Mouse (Mus musculus): ENCODE data around the gene Nfix. TPM values are rescaled to one million over a fixed set of nuclear protein-coding genes. Genes with fewer than 3 reads are reported as not detected.

Nfix gene
- polyA plus RNA-seq, 1 experiment from 2014 or later: 10.9 TPM

- H3K27me3 ChIP-seq (ENCODE audit: control insufficient read depth, insufficient read depth, low read length): peaks cover 91% of the 10 kb centered on the region
- WGBS: 87% methylated on average over 14 of the region's 14 CpGs
- 0 out of 2 replicates have a peak, but pooled peaks cover 9% of the 10 kb centered on the region for H3K4me1 ChIP-seq (ENCODE audit: control insufficient read depth, insufficient read depth, low read length)
- ATAC-seq (ENCODE audit: low FRiP score, low TSS enrichment): no peak
- no peak overlapping the region for H3K4me2 ChIP-seq (replicated peaks; ENCODE audit: low read depth, low read length)
- no peak overlapping the region for H3K4me3 ChIP-seq (ENCODE audit: low read length)
- H3K9me3 ChIP-seq (ENCODE audit: control insufficient read depth, low read length): no peaks in the 10 kb centered on the region
- no peak overlapping the region for H3K27ac ChIP-seq (ENCODE audit: low read depth, low read length)
- no peaks in the 10 kb centered on the region for H3K36me3 ChIP-seq (ENCODE audit: control insufficient read depth, insufficient read depth, low read length)
- H3K9ac ChIP-seq (ENCODE audit: low read depth, low read length): no peak overlapping the region
Observed at GRCm38 (mm10) chr8:84768343-84769095, 31.6 kb downstream of the Nfix start.

- ATAC-seq (ENCODE audit: low FRiP score, low TSS enrichment): no peak
- Histone ChIP-seq H3K27ac (ENCODE audit: low read depth, low read length) (no peak overlapping the region), H3K9me3 (ENCODE audit: control insufficient read depth, low read length) (no peaks in the 10 kb centered on the region), H3K4me1 (ENCODE audit: control insufficient read depth, insufficient read depth, low read length) (0 out of 2 replicates have a peak, but pooled peaks cover 9% of the 10 kb centered on the region), H3K4me2 (replicated peaks; ENCODE audit: low read depth, low read length) (no peak overlapping the region), H3K4me3 (ENCODE audit: low read length) (no peak overlapping the region), H3K27me3 (ENCODE audit: control insufficient read depth, insufficient read depth, low read length) (peaks cover 91% of the 10 kb centered on the region), H3K36me3 (ENCODE audit: control insufficient read depth, insufficient read depth, low read length) (no peaks in the 10 kb centered on the region), H3K9ac (ENCODE audit: low read depth, low read length) (no peak overlapping the region)
- 82% methylated on average over 10 of the region's 10 CpGs for WGBS
Observed at GRCm38 (mm10) chr8:84767221-84767620, 32.9 kb downstream of the Nfix start.

GRCm38 (mm10) chr8:84766422-84766821, 33.7 kb downstream of the Nfix start:
- Histone ChIP-seq H3K27me3 (ENCODE audit: control insufficient read depth, insufficient read depth, low read length) (peaks cover 91% of the 10 kb centered on the region), H3K27ac (ENCODE audit: low read depth, low read length) (no peak overlapping the region), H3K36me3 (ENCODE audit: control insufficient read depth, insufficient read depth, low read length) (no peaks in the 10 kb centered on the region), H3K9me3 (ENCODE audit: control insufficient read depth, low read length) (no peaks in the 10 kb centered on the region), H3K4me1 (ENCODE audit: control insufficient read depth, insufficient read depth, low read length) (0 out of 2 replicates have a peak, but pooled peaks cover 9% of the 10 kb centered on the region), H3K4me3 (ENCODE audit: low read length) (no peak overlapping the region), H3K9ac (ENCODE audit: low read depth, low read length) (no peak overlapping the region), H3K4me2 (replicated peaks; ENCODE audit: low read depth, low read length) (no peak overlapping the region)
- ATAC-seq (ENCODE audit: low FRiP score, low TSS enrichment): no peak
- 51% methylated on average over 9 of the region's 9 CpGs for WGBS

- ATAC-seq (ENCODE audit: low FRiP score, low TSS enrichment): no peak
- 19% methylated on average over 10 of the region's 10 CpGs for WGBS
- no peaks in the 10 kb centered on the region for H3K9me3 ChIP-seq (ENCODE audit: control insufficient read depth, low read length)
- H3K4me3 ChIP-seq (ENCODE audit: low read length): no peak overlapping the region
- H3K27ac ChIP-seq (ENCODE audit: low read depth, low read length): no peak overlapping the region
- no peaks in the 10 kb centered on the region for H3K36me3 ChIP-seq (ENCODE audit: control insufficient read depth, insufficient read depth, low read length)
- H3K9ac ChIP-seq (ENCODE audit: low read depth, low read length): no peak overlapping the region
- H3K4me1 ChIP-seq (ENCODE audit: control insufficient read depth, insufficient read depth, low read length): 0 out of 2 replicates have a peak, but pooled peaks cover 9% of the 10 kb centered on the region
- no peak overlapping the region for H3K4me2 ChIP-seq (replicated peaks; ENCODE audit: low read depth, low read length)
- H3K27me3 ChIP-seq (ENCODE audit: control insufficient read depth, insufficient read depth, low read length): peaks cover 91% of the 10 kb centered on the region
Observed at GRCm38 (mm10) chr8:84765629-84766028, 34.5 kb downstream of the Nfix start.

DNA sequence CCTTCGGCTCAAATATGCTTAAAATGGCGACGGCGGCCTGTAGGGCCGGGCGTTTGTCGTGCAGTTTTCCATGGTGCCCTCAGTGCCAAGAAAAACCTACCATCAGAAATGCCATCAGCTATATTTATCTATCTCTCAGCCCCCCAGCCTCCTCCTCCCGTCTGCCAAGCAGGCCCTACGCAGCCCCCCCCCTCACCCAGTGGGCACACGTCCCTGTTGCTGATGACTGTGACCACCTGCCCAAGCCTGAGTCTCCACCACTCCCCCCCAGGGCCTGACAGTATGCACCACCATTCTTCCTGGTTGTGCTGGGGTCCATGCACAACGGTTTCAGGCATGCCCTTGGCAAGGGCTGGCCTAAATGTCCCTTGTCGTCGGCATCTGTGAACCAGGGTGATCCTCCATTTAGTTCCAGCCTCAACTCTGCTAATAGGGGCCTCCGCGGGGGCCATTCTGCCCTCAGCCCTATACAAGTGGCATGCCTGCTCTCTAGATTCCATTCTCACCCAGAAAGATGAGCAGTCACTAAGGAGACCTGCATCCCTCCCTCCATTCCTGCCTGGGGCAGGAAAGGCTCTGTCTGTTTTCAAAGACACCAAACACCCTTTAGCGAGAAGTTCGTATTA, 35.2 kb downstream of the Nfix start:
- Histone ChIP-seq H3K36me3 (ENCODE audit: control insufficient read depth, insufficient read depth, low read length) (no peaks in the 10 kb centered on the region), H3K27me3 (ENCODE audit: control insufficient read depth, insufficient read depth, low read length) (peaks cover 86% of the 10 kb centered on the region), H3K9me3 (ENCODE audit: control insufficient read depth, low read length) (no peaks in the 10 kb centered on the region), H3K9ac (ENCODE audit: low read depth, low read length) (no peak overlapping the region), H3K4me1 (ENCODE audit: control insufficient read depth, insufficient read depth, low read length) (0 out of 2 replicates have a peak, but pooled peaks cover 3% of the 10 kb centered on the region), H3K27ac (ENCODE audit: low read depth, low read length) (no peak overlapping the region), H3K4me3 (ENCODE audit: low read length) (no peak overlapping the region), H3K4me2 (replicated peaks; ENCODE audit: low read depth, low read length) (no peak overlapping the region)
- no peak for ATAC-seq (ENCODE audit: low FRiP score, low TSS enrichment)
- 86% methylated on average over 17 of the region's 17 CpGs for WGBS

DNA sequence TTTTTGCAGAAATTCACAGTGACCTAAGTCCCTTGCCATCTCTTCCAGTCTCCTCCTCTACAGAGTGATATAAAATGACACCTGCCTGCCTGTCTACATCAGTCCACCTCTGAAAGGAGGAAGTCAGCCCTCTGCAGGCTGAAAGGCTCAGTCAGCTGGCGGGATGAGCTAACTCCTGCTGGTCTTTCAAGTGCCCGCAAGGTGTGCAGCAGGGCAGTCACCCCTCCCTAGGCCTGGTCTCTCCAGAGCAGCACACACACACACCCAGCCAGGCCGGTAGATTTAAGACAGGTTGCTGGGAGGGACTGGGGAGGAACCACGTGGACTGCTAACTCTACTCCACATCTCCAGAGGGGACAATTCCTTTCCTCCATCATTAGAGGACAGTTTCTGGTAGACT, 36.0 kb downstream of the Nfix start:
- Histone ChIP-seq H3K4me1 (ENCODE audit: control insufficient read depth, insufficient read depth, low read length) (no peaks in the 10 kb centered on the region), H3K4me3 (ENCODE audit: low read length) (no peak overlapping the region), H3K27me3 (ENCODE audit: control insufficient read depth, insufficient read depth, low read length) (peaks cover 86% of the 10 kb centered on the region), H3K36me3 (ENCODE audit: control insufficient read depth, insufficient read depth, low read length) (no peaks in the 10 kb centered on the region), H3K9ac (ENCODE audit: low read depth, low read length) (no peak overlapping the region), H3K4me2 (replicated peaks; ENCODE audit: low read depth, low read length) (no peak overlapping the region), H3K9me3 (ENCODE audit: control insufficient read depth, low read length) (no peaks in the 10 kb centered on the region), H3K27ac (ENCODE audit: low read depth, low read length) (no peak overlapping the region)
- 63% methylated on average over 4 of the region's 4 CpGs for WGBS
- no peak for ATAC-seq (ENCODE audit: low FRiP score, low TSS enrichment)

GRCm38 (mm10) chr8:84760901-84761300, 39.2 kb downstream of the Nfix start:
- peaks cover 5% of the 10 kb centered on the region; the same call in 1 of the 2 replicates for H3K4me1 ChIP-seq (ENCODE audit: control insufficient read depth, insufficient read depth, low read length)
- no peak overlapping the region for H3K4me2 ChIP-seq (replicated peaks; ENCODE audit: low read depth, low read length)
- ATAC-seq (ENCODE audit: low FRiP score, low TSS enrichment): no peak
- 52% methylated on average over 2 of the region's 2 CpGs for WGBS
- no peak overlapping the region for H3K4me3 ChIP-seq (ENCODE audit: low read length)
- H3K9ac ChIP-seq (ENCODE audit: low read depth, low read length): no peak overlapping the region
- H3K27me3 ChIP-seq (ENCODE audit: control insufficient read depth, insufficient read depth, low read length): peaks cover 78% of the 10 kb centered on the region
- no peaks in the 10 kb centered on the region for H3K9me3 ChIP-seq (ENCODE audit: control insufficient read depth, low read length)
- no peak overlapping the region for H3K27ac ChIP-seq (ENCODE audit: low read depth, low read length)
- no peaks in the 10 kb centered on the region for H3K36me3 ChIP-seq (ENCODE audit: control insufficient read depth, insufficient read depth, low read length)

DNA sequence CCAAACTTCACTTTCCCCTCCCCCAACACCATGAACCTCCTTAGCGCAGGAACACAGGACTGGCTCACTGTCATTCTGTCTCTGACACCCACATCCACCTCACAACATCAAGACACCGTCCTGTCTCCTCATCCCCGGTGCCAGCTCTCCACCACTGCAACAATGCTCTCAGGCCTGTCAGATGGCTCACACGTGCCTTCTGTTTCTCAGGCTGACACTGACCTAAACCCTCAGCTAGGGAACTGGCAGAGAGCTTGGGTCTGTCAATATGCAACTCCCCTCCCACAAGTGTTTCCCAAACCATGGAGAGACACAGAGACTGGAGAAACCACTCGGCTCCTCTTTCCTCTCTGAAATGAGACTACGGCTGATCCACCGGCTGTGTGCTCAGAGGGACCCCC, 39.7 kb downstream of the Nfix start:
- WGBS: 60% methylated on average over 7 of the region's 7 CpGs
- no peak overlapping the region for H3K27ac ChIP-seq (ENCODE audit: low read depth, low read length)
- H3K27me3 ChIP-seq (ENCODE audit: control insufficient read depth, insufficient read depth, low read length): peaks cover 77% of the 10 kb centered on the region

DNA sequence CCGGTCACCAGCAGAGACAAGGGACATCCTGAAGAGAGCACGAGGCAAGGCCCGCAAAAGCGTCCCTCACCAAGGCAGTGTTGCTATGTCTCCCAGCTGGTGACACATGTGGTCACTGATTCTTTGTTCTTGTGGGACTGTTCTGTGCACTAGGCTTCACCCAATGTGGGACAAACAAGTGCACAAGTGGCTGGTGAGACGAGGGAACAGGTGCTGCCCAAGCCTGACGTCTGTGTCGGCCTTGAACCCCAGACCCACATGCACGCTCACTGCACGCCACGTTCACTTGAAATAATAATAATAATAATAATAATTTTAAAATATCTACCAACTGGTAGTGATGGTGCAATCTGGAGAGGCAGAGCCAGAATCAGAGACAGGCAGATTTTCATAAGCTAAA, 40.4 kb downstream of the Nfix start:
- Histone ChIP-seq H3K4me1 (ENCODE audit: control insufficient read depth, insufficient read depth, low read length) (peaks cover 5% of the 10 kb centered on the region; the same call in 1 of the 2 replicates), H3K9ac (ENCODE audit: low read depth, low read length) (no peak overlapping the region), H3K27me3 (ENCODE audit: control insufficient read depth, insufficient read depth, low read length) (peaks cover 70% of the 10 kb centered on the region), H3K36me3 (ENCODE audit: control insufficient read depth, insufficient read depth, low read length) (no peaks in the 10 kb centered on the region), H3K9me3 (ENCODE audit: control insufficient read depth, low read length) (no peaks in the 10 kb centered on the region), H3K4me2 (replicated peaks; ENCODE audit: low read depth, low read length) (no peak overlapping the region), H3K27ac (ENCODE audit: low read depth, low read length) (no peak overlapping the region), H3K4me3 (ENCODE audit: low read length) (no peak overlapping the region)
- 91% methylated on average over 10 of the region's 10 CpGs for WGBS
- no peak for ATAC-seq (ENCODE audit: low FRiP score, low TSS enrichment)

More for the DNA sequence above, 39.7 kb downstream of the Nfix start:
- Histone ChIP-seq H3K4me1 (ENCODE audit: control insufficient read depth, insufficient read depth, low read length) (peaks cover 5% of the 10 kb centered on the region; the same call in 1 of the 2 replicates), H3K4me3 (ENCODE audit: low read length) (no peak overlapping the region), H3K9me3 (ENCODE audit: control insufficient read depth, low read length) (no peaks in the 10 kb centered on the region), H3K36me3 (ENCODE audit: control insufficient read depth, insufficient read depth, low read length) (no peaks in the 10 kb centered on the region), H3K4me2 (replicated peaks; ENCODE audit: low read depth, low read length) (no peak overlapping the region), H3K9ac (ENCODE audit: low read depth, low read length) (no peak overlapping the region)
- ATAC-seq (ENCODE audit: low FRiP score, low TSS enrichment): no peak
